Mouse (Mus musculus): ENCODE measurements around the gene Cacna1i. TPM values are rescaled to one million over a fixed set of nuclear protein-coding genes. Genes with fewer than 3 reads are reported as not detected.

Cacna1i gene
- polyA plus RNA-seq, 1 experiment from 2014 or later: 0.03 TPM

DNA sequence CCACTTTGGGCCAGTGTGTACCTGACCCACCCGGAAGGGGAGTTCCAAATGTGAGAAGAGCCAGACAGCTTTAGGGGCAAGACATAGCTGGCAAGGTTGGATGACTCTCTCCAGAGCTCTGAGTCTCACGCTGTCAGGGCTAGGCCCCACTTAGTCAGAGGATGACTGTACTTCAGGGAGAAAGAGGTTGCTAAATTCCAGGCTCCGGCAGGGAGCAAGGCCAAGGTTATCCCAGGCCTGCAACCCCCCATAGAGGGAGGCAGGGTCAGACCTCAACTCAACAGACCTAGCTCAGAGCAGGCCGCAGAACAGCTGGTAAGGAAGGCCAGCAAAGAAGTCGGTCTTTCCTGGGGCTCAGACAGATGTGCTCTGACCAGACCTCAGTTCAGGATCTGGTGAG, 63.4 kb downstream of the Cacna1i start:
- Histone ChIP-seq H3K9me3 (ENCODE audit: control insufficient read depth) (no peaks in the 10 kb centered on the region), H3K27ac (ENCODE audit: low read depth, low read length) (no peak overlapping the region), H3K4me3 (ENCODE audit: low read depth, low read length) (no peak overlapping the region), H3K36me3 (ENCODE audit: control insufficient read depth, insufficient read depth) (no peaks in the 10 kb centered on the region), H3K4me1 (replicated peaks; ENCODE audit: control insufficient read depth, insufficient read depth, low read length) (no peaks in the 10 kb centered on the region), H3K4me2 (replicated peaks; ENCODE audit: low read depth) (no peak overlapping the region), H3K9ac (ENCODE audit: low read depth, low read length) (no peak overlapping the region), H3K27me3 (replicated peaks; ENCODE audit: control insufficient read depth, insufficient read depth, low read length) (no peaks in the 10 kb centered on the region)
- no peak for ATAC-seq
- 66% methylated on average over 5 of the region's 5 CpGs for WGBS
- TF ChIP-seq CTCF (IDR thresholded peaks at IDR 0.05; ENCODE audit: low read depth): no peak

DNA sequence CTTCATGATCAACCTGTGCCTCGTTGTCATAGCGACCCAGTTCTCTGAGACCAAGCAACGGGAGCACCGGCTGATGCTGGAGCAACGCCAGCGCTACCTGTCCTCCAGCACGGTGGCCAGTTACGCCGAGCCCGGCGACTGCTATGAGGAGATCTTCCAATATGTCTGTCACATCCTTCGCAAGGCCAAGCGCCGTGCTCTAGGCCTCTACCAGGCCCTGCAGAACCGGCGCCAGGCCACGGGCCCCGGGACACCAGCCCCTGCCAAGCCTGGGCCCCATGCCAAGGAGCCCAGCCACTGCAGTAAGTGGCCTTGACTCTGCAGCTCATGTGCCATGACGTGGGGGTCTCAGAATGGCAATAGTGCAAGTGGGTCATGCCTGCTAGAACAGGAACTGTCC, 71.8 kb downstream of the Cacna1i start:
- no peak for TF ChIP-seq CTCF (IDR thresholded peaks at IDR 0.05; ENCODE audit: low read depth)
- Histone ChIP-seq H3K9ac (ENCODE audit: low read depth, low read length) (no peak overlapping the region), H3K9me3 (ENCODE audit: control insufficient read depth) (no peaks in the 10 kb centered on the region), H3K27ac (ENCODE audit: low read depth, low read length) (no peak overlapping the region), H3K4me1 (replicated peaks; ENCODE audit: control insufficient read depth, insufficient read depth, low read length) (no peaks in the 10 kb centered on the region), H3K4me2 (replicated peaks; ENCODE audit: low read depth) (no peak overlapping the region), H3K4me3 (ENCODE audit: low read depth, low read length) (no peak overlapping the region), H3K36me3 (ENCODE audit: control insufficient read depth, insufficient read depth) (no peaks in the 10 kb centered on the region), H3K27me3 (replicated peaks; ENCODE audit: control insufficient read depth, insufficient read depth, low read length) (no peaks in the 10 kb centered on the region)
- 86% methylated on average over 19 of the region's 19 CpGs for WGBS
- no peak for ATAC-seq

GRCm38 (mm10) chr15:80361780-80362508, 74.9 kb downstream of the Cacna1i start:
- Histone ChIP-seq H3K4me3 (ENCODE audit: low read depth, low read length) (no peak overlapping the region), H3K9ac (ENCODE audit: low read depth, low read length) (no peak overlapping the region), H3K36me3 (ENCODE audit: control insufficient read depth, insufficient read depth) (no peaks in the 10 kb centered on the region), H3K4me1 (replicated peaks; ENCODE audit: control insufficient read depth, insufficient read depth, low read length) (no peaks in the 10 kb centered on the region), H3K9me3 (ENCODE audit: control insufficient read depth) (no peaks in the 10 kb centered on the region), H3K4me2 (replicated peaks; ENCODE audit: low read depth) (no peak overlapping the region), H3K27me3 (replicated peaks; ENCODE audit: control insufficient read depth, insufficient read depth, low read length) (no peaks in the 10 kb centered on the region), H3K27ac (ENCODE audit: low read depth, low read length) (no peak overlapping the region)
- TF ChIP-seq CTCF (IDR thresholded peaks at IDR 0.05; ENCODE audit: low read depth): no peak
- WGBS: 91% methylated on average over 15 of the region's 15 CpGs
- no peak for ATAC-seq

DNA sequence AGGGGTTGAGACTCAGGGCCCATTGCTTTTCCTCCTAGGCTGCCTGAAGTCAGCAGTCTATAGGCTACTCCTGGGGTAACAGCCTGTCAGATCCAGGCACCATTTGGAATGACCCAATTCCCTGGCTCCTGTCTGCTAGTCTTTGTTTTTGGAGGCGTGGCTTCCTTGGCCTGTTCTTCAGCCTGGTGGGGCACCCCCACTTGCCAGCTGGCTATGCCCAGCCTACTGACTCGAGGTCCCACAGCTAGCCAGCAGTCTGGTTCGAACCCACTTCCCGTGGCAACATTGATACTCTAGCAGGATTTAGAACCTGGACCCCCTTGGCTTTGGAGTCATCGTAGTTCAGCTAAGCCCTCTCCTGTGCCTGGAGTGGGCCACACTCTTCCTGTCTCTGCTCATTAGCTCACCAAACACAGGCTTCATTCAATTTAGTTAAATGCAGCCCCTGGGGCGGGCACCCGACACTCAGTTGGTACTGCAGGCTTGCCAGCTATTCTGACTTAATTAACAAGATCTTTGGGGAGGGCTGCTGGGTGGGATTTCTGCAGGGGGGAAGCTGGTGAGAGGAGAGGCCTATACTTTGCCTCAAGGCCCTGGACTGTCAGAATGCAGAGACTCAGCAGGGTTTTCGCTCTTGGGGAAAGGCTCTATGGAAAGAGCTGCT, 75.6 kb downstream of the Cacna1i start:
- Histone ChIP-seq H3K9me3 (ENCODE audit: control insufficient read depth) (no peaks in the 10 kb centered on the region), H3K27ac (ENCODE audit: low read depth, low read length) (no peak overlapping the region), H3K9ac (ENCODE audit: low read depth, low read length) (no peak overlapping the region), H3K27me3 (replicated peaks; ENCODE audit: control insufficient read depth, insufficient read depth, low read length) (no peaks in the 10 kb centered on the region), H3K4me2 (replicated peaks; ENCODE audit: low read depth) (no peak overlapping the region), H3K4me1 (replicated peaks; ENCODE audit: control insufficient read depth, insufficient read depth, low read length) (no peaks in the 10 kb centered on the region), H3K36me3 (ENCODE audit: control insufficient read depth, insufficient read depth) (no peaks in the 10 kb centered on the region), H3K4me3 (ENCODE audit: low read depth, low read length) (no peak overlapping the region)
- WGBS: 76% methylated on average over 8 of the region's 8 CpGs
- no peak for ATAC-seq
- no peak for TF ChIP-seq CTCF (IDR thresholded peaks at IDR 0.05; ENCODE audit: low read depth)

- no peak overlapping the region for H3K4me3 ChIP-seq (ENCODE audit: low read depth, low read length)
- ATAC-seq: no peak
- no peak overlapping the region for H3K9ac ChIP-seq (ENCODE audit: low read depth, low read length)
- no peaks in the 10 kb centered on the region for H3K36me3 ChIP-seq (ENCODE audit: control insufficient read depth, insufficient read depth)
- H3K4me1 ChIP-seq (replicated peaks; ENCODE audit: control insufficient read depth, insufficient read depth, low read length): no peaks in the 10 kb centered on the region
- no peak for TF ChIP-seq CTCF (IDR thresholded peaks at IDR 0.05; ENCODE audit: low read depth)
- WGBS: 67% methylated on average over 13 of the region's 13 CpGs
- no peak overlapping the region for H3K27ac ChIP-seq (ENCODE audit: low read depth, low read length)
- no peaks in the 10 kb centered on the region for H3K27me3 ChIP-seq (replicated peaks; ENCODE audit: control insufficient read depth, insufficient read depth, low read length)
- H3K9me3 ChIP-seq (ENCODE audit: control insufficient read depth): no peaks in the 10 kb centered on the region
- no peak overlapping the region for H3K4me2 ChIP-seq (replicated peaks; ENCODE audit: low read depth)
Measured at GRCm38 (mm10) chr15:80363821-80364715, 77.0 kb downstream of the Cacna1i start.

DNA sequence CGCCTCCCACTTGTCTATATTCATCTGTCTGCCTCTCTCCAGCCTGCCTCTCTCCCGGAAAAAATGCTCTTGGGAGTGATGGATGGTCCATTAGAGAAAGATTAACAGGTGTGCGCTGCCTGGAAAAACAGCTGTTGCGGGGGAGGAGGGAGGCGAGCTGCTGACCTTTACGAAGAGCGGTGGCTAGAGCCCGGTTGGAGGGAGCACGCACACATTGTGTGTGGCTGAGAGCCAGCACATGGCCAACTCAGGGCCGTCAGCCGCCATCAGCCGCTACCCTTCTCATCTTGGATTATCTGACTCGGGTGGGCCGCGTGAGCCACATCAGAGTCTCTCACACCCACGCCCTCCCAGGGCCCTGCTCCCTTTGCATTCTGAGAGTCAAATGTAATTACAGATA, 79.9 kb downstream of the Cacna1i start:
- ATAC-seq: no peak
- no peak for TF ChIP-seq CTCF (IDR thresholded peaks at IDR 0.05; ENCODE audit: low read depth)
- no peaks in the 10 kb centered on the region for H3K36me3 ChIP-seq (ENCODE audit: control insufficient read depth, insufficient read depth)
- H3K4me3 ChIP-seq (ENCODE audit: low read depth, low read length): no peak overlapping the region
- H3K27ac ChIP-seq (ENCODE audit: low read depth, low read length): no peak overlapping the region
- no peaks in the 10 kb centered on the region for H3K4me1 ChIP-seq (replicated peaks; ENCODE audit: control insufficient read depth, insufficient read depth, low read length)
- H3K4me2 ChIP-seq (replicated peaks; ENCODE audit: low read depth): no peak overlapping the region
- no peaks in the 10 kb centered on the region for H3K9me3 ChIP-seq (ENCODE audit: control insufficient read depth)
- no peak overlapping the region for H3K9ac ChIP-seq (ENCODE audit: low read depth, low read length)
- H3K27me3 ChIP-seq (replicated peaks; ENCODE audit: control insufficient read depth, insufficient read depth, low read length): no peaks in the 10 kb centered on the region
- WGBS: 10% methylated on average over 16 of the region's 16 CpGs
